Mouse (Mus musculus) lung, embryonic 15.5 days (tissue): ENCODE results near the gene Fbxl7. TPM values are rescaled to one million over a fixed set of nuclear protein-coding genes. Genes with fewer than 3 reads are reported as not detected.
A peak's percentile ranks its signal among the peaks of the same experiment; 100 is the strongest.

Experiments used
- ATAC-seq: fragments of 200-750 bp; cut with Nextera tagmentation; 2 replicates; pipeline ENCODE4 v1.8.0; 2017; ENCODE audit warnings: moderate number of reproducible peaks, borderline replicate concordance; ENCODE audit not compliant: low FRiP score, low TSS enrichment; ENCODE audit errors: extremely low read depth
- H3K27ac ChIP-seq: fragments of 300-500 bp; sonication (generic); 2 replicates; pipeline ENCODE4 v1.5.1; 2015; ENCODE audit warnings: moderate library complexity, mild to moderate bottlenecking, inconsistent platforms
- H3K27me3 ChIP-seq: fragments of 300-500 bp; sonication (generic); 2 replicates; pipeline ENCODE4 v1.6.1; 2015; ENCODE audit warnings: inconsistent platforms
- H3K36me3 ChIP-seq: fragments of 300-500 bp; sonication (generic); 2 replicates; pipeline ENCODE4 v1.6.1; 2015; ENCODE audit warnings: inconsistent platforms
- H3K4me1 ChIP-seq: fragments of 300-500 bp; sonication (generic); 2 replicates; pipeline ENCODE4 v1.6.1; 2015; ENCODE audit warnings: inconsistent platforms
- H3K4me2 ChIP-seq: fragments of 300-500 bp; sonication (generic); 2 replicates; pipeline ENCODE4 v1.6.1; 2015; ENCODE audit warnings: inconsistent platforms, mild to moderate bottlenecking, moderate library complexity
- H3K4me3 ChIP-seq: fragments of 300-500 bp; sonication (generic); 2 replicates; pipeline ENCODE4 v1.5.1; 2015; ENCODE audit warnings: mild to moderate bottlenecking, inconsistent platforms
- H3K9ac ChIP-seq: fragments of 300-500 bp; sonication (generic); 2 replicates; pipeline ENCODE4 v1.6.1; 2015; ENCODE audit warnings: inconsistent platforms
- H3K9me3 ChIP-seq: fragments of 300-500 bp; sonication (generic); 2 replicates; pipeline ENCODE4 v1.6.1; 2016; ENCODE audit warnings: inconsistent platforms
- WGBS: fragments of 180-500 bp; shearing (Covaris S2); methylation state at CpG from one replicate; pipeline ENCODE4 v1.1.7; 2015; 5-methylcytosine and 5-hydroxymethylcytosine counted together
- polyA plus RNA-seq: library from polyadenylated mRNA; unstranded; fragments of >200 nt; fragmentation: Nextera tagmentation; extraction: Ambion mirVana; gene quantifications from 2 replicates; pipeline ENCODE4 v1.2.1, GENCODE M21; 2015

The Fbxl7 gene
- polyA plus RNA-seq, 1 experiment from 2014 or later: 15.6 TPM

- WGBS: 31% methylated on average over 8 of the region's 8 CpGs
- H3K27me3 ChIP-seq: no peaks in the 10 kb centered on the region
- no peak overlapping the region for H3K4me3 ChIP-seq
- H3K9me3 ChIP-seq: no peaks in the 10 kb centered on the region
- H3K27ac ChIP-seq: peak overlapping the region; percentile 11; the same call in 1 of the 2 replicates
- no peak overlapping the region for H3K9ac ChIP-seq
- peaks cover 10% of the 10 kb centered on the region for H3K4me1 ChIP-seq
- no peaks in the 10 kb centered on the region for H3K36me3 ChIP-seq
- peak; percentile 81 for ATAC-seq
- H3K4me2 ChIP-seq: no peak overlapping the region
These were observed 315.3 kb downstream of the Fbxl7 start for GRCm38 (mm10) chr15:26579947-26580709.

- Histone ChIP-seq H3K4me2 (no peak overlapping the region), H3K36me3 (no peaks in the 10 kb centered on the region), H3K27ac (no peak overlapping the region), H3K27me3 (no peaks in the 10 kb centered on the region), H3K9me3 (no peaks in the 10 kb centered on the region), H3K4me1 (peaks cover 10% of the 10 kb centered on the region), H3K9ac (no peak overlapping the region), H3K4me3 (no peak overlapping the region)
- ATAC-seq: no peak
- WGBS: 80% methylated on average over 1 of the region's 1 CpGs
These were observed 316.9 kb downstream of the Fbxl7 start for GRCm38 (mm10) chr15:26578500-26578899.

- no peak overlapping the region for H3K4me2 ChIP-seq
These were observed 329.3 kb downstream of the Fbxl7 start for GRCm38 (mm10) chr15:26566076-26566475.

GRCm38 (mm10) chr15:26553620-26554019, 341.8 kb downstream of the Fbxl7 start:
- Histone ChIP-seq H3K4me1 (no peaks in the 10 kb centered on the region; the same call in 1 of the 2 replicates), H3K27ac (no peak overlapping the region), H3K9me3 (no peaks in the 10 kb centered on the region), H3K9ac (no peak overlapping the region), H3K27me3 (no peaks in the 10 kb centered on the region), H3K4me2 (no peak overlapping the region), H3K36me3 (peaks cover 6% of the 10 kb centered on the region; the same call in 1 of the 2 replicates), H3K4me3 (no peak overlapping the region)
- 78% methylated on average over 10 of the region's 10 CpGs for WGBS
- no peak for ATAC-seq

More at GRCm38 (mm10) chr15:26566076-26566475, 329.3 kb downstream of the Fbxl7 start:
- no peaks in the 10 kb centered on the region for H3K9me3 ChIP-seq
- H3K27ac ChIP-seq: no peak overlapping the region
- no peak overlapping the region for H3K9ac ChIP-seq
- 70% methylated on average over 2 of the region's 2 CpGs for WGBS
- H3K27me3 ChIP-seq: no peaks in the 10 kb centered on the region
- H3K36me3 ChIP-seq: no peaks in the 10 kb centered on the region
- no peak for ATAC-seq
- no peaks in the 10 kb centered on the region for H3K4me1 ChIP-seq
- no peak overlapping the region for H3K4me3 ChIP-seq

GRCm38 (mm10) chr15:26533997-26534700, 361.2 kb downstream of the Fbxl7 start:
- Histone ChIP-seq H3K27ac (no peak overlapping the region), H3K9ac (no peak overlapping the region), H3K9me3 (no peaks in the 10 kb centered on the region), H3K36me3 (no peaks in the 10 kb centered on the region), H3K4me1 (no peaks in the 10 kb centered on the region), H3K4me3 (no peak overlapping the region), H3K4me2 (no peak overlapping the region), H3K27me3 (no peaks in the 10 kb centered on the region)
- WGBS: 72% methylated on average over 3 of the region's 3 CpGs
- ATAC-seq: no peak

- Histone ChIP-seq H3K4me2 (no peak overlapping the region), H3K4me1 (no peaks in the 10 kb centered on the region), H3K27me3 (no peaks in the 10 kb centered on the region), H3K9ac (no peak overlapping the region), H3K9me3 (no peaks in the 10 kb centered on the region), H3K27ac (no peak overlapping the region), H3K36me3 (no peaks in the 10 kb centered on the region), H3K4me3 (no peak overlapping the region)
- 46% methylated on average over 6 of the region's 6 CpGs for WGBS
- ATAC-seq: peak; percentile 81; the same call in 1 of the 2 replicates
These were observed 376.2 kb downstream of the Fbxl7 start for GRCm38 (mm10) chr15:26519220-26519631.

GRCm38 (mm10) chr15:26501024-26501423, 394.4 kb downstream of the Fbxl7 start:
- Histone ChIP-seq H3K4me3 (no peak overlapping the region), H3K9me3 (no peaks in the 10 kb centered on the region), H3K36me3 (no peaks in the 10 kb centered on the region), H3K4me1 (no peaks in the 10 kb centered on the region), H3K9ac (no peak overlapping the region), H3K27ac (no peak overlapping the region), H3K27me3 (no peaks in the 10 kb centered on the region), H3K4me2 (no peak overlapping the region)
- WGBS: 60% methylated on average over 4 of the region's 4 CpGs
- ATAC-seq: no peak
